In the genomic region with DNA sequence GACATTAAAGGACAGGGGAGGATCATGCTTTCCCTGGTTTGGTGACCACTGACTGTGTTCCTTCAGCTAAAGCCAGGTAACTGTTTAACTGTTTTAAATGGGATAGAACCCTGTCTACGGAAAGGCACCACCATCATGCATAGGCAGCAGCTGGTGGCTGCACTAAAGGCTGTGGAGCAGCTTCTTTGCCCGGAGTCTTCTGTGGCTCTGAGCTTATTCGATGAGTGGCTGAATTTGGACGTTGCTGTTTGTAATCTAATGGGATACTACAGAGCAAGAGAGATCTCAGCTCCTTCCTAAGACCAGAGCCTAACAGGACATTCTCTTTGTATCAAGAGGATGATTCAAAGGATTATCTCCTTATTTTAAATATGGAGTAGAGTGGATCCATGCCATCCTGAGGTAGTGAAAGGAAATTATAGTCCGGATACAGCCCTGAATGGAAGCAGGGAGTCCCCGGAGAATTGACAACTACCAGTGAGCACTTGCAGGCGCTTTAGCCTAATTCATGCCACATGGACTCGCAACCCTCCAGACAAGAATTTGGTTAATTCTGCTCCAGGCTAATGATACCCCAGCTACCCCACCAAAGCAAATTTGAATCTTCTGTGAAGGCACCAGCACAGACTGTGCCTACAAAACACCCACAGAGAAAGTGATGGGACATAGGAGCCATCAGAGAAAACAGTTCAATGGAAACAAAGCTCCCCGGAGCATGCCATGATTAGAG, we compare ENCODE assay signal across 22 mouse cellular contexts. TPM values are rescaled to one million over a fixed set of nuclear protein-coding genes. Genes with fewer than 3 reads are reported as not detected.
DNase-seq lines count a peak whose midpoint lies in the region; ATAC-seq and TF ChIP-seq lines count a peak whose summit lies in the region.
"Had no signal": no experiment of that assay in that cellular context is flagged by ENCODE, and none has a peak within 500 bp of the region (broad histone marks: within the 10 kb centered on the region; RNA-seq: fewer than 3 reads in every experiment).

No protein-coding gene starts in this region.

- H3K9me3 ChIP-seq in embryonic facial prominence, embryonic 10.5 days = 0 out of 2 replicates have a peak, but pooled peaks cover 2% of the 10 kb centered on the region
- H3K9me3 ChIP-seq in limb, embryonic 10.5 days (replicated peaks) = 0 out of 2 replicates have a peak, but pooled peaks cover 3% of the 10 kb centered on the region
- H3K9me3 ChIP-seq in hindbrain, embryonic 12.5 days (replicated peaks) = no peaks in the 10 kb centered on the region
- H3K9me3 ChIP-seq: forebrain, embryonic 13.5 days; kidney, embryonic 15.5 days; limb, embryonic 15.5 days; liver, embryonic 15.5 days had no signal

- no peak for ATAC-seq in hindbrain, embryonic 12.5 days (ENCODE audit: low FRiP score)
- ATAC-seq: forebrain, embryonic 13.5 days; intestine, postnatal 0 days; lung, postnatal 0 days; midbrain, embryonic 16.5 days had no signal

- no peaks in the 10 kb centered on the region for H3K27me3 ChIP-seq in embryonic facial prominence, embryonic 10.5 days (replicated peaks; ENCODE audit: low read depth, poor library complexity, severe bottlenecking)
- H3K27me3 ChIP-seq in limb, embryonic 10.5 days (ENCODE audit: low read depth, poor library complexity, severe bottlenecking) = no peaks in the 10 kb centered on the region
- no peaks in the 10 kb centered on the region for H3K27me3 ChIP-seq in hindbrain, embryonic 12.5 days
- H3K27me3 ChIP-seq: forebrain, embryonic 13.5 days; kidney, embryonic 15.5 days; limb, embryonic 15.5 days; liver, embryonic 15.5 days had no signal

- peaks cover 17% of the 10 kb centered on the region for H3K4me1 ChIP-seq in embryonic facial prominence, embryonic 10.5 days
- peaks cover 32% of the 10 kb centered on the region for H3K4me1 ChIP-seq in limb, embryonic 10.5 days
- peaks cover 4% of the 10 kb centered on the region; the same call in 1 of the 2 replicates for H3K4me1 ChIP-seq in hindbrain, embryonic 12.5 days
- H3K4me1 ChIP-seq: kidney, embryonic 15.5 days; liver, embryonic 15.5 days had no signal

- no peak overlapping the region for H3K4me3 ChIP-seq in layer of hippocampus, adult 2 months
- no peak overlapping the region for H3K4me3 ChIP-seq in embryonic facial prominence, embryonic 10.5 days
- H3K4me3 ChIP-seq in limb, embryonic 10.5 days = no peak overlapping the region
- H3K4me3 ChIP-seq in hindbrain, embryonic 12.5 days = no peak overlapping the region
- H3K4me3 ChIP-seq: forebrain, embryonic 13.5 days; kidney, embryonic 15.5 days; limb, embryonic 15.5 days; liver, embryonic 15.5 days had no signal

- no peak for TF ChIP-seq CTCF in layer of hippocampus, adult 2 months (conservative IDR thresholded peaks at IDR 0.05)

- DNase-seq in layer of hippocampus, adult 2 months (ENCODE audit: low spot score in 2 of 2) = no peak
- DNase-seq in layer of hippocampus, adult 11-12 months (ENCODE audit: low spot score) = no peak
- DNase-seq in embryo, embryonic 11 days = peak; percentile 59
- peak; percentile 69 for DNase-seq in embryonic facial prominence, embryonic 10.5 days (ENCODE audit: low spot score)
- DNase-seq in limb, embryonic 10.5 days (ENCODE audit: low spot score) = peak; percentile 69
- DNase-seq in yolk sac, embryonic 10.5 days (ENCODE audit: low spot score) = no peak
- DNase-seq: adrenal gland, adult 8-10 months; gastrocnemius, postnatal 25 days; heart, postnatal 10 days; kidney, postnatal 4 days; retina, postnatal 1 day had no signal

- no peak overlapping the region for H3K4me2 ChIP-seq in hindbrain, embryonic 12.5 days (replicated peaks)
- H3K4me2 ChIP-seq: forebrain, embryonic 13.5 days; heart, embryonic 11.5 days; hindbrain, embryonic 14.5 days; kidney, embryonic 15.5 days; limb, embryonic 15.5 days; liver, embryonic 15.5 days had no signal

- peak overlapping the region; percentile 33 for H3K27ac ChIP-seq in layer of hippocampus, adult 2 months
- peak overlapping the region; percentile 65 for H3K27ac ChIP-seq in embryonic facial prominence, embryonic 10.5 days (replicated peaks)
- H3K27ac ChIP-seq in limb, embryonic 10.5 days = peak overlapping the region; percentile 90
- no peak overlapping the region for H3K27ac ChIP-seq in hindbrain, embryonic 12.5 days
- H3K27ac ChIP-seq: forebrain, embryonic 13.5 days; hindbrain, embryonic 14.5 days; kidney, embryonic 15.5 days; limb, embryonic 15.5 days; liver, embryonic 15.5 days; stomach, postnatal 0 days had no signal

- no peaks in the 10 kb centered on the region for H3K36me3 ChIP-seq in embryonic facial prominence, embryonic 10.5 days (replicated peaks)
- H3K36me3 ChIP-seq in limb, embryonic 10.5 days = peaks cover 5% of the 10 kb centered on the region; the same call in 1 of the 2 replicates
- H3K36me3 ChIP-seq in hindbrain, embryonic 12.5 days = no peaks in the 10 kb centered on the region
- H3K36me3 ChIP-seq: kidney, embryonic 15.5 days; limb, embryonic 15.5 days; liver, embryonic 15.5 days had no signal

- 51% methylated on average over 9 of the region's 9 CpGs for WGBS in embryonic facial prominence, embryonic 10.5 days
- 42% methylated on average over 9 of the region's 9 CpGs for WGBS in limb, embryonic 10.5 days
- 70% methylated on average over 9 of the region's 9 CpGs for WGBS in hindbrain, embryonic 12.5 days

- no peak overlapping the region for H3K9ac ChIP-seq in hindbrain, embryonic 12.5 days
- H3K9ac ChIP-seq: forebrain, embryonic 13.5 days; hindbrain, embryonic 14.5 days; kidney, embryonic 15.5 days; limb, embryonic 15.5 days; liver, embryonic 15.5 days had no signal

RNA-seq across cellular contexts. Expression of a gene that starts 42.3 kb away (rescaled TPM):
- total RNA-seq in layer of hippocampus, adult 2 months (2021) = 10 to 100 TPM; 67.3 to 70.3 TPM
- polyA plus RNA-seq in embryonic facial prominence, embryonic 10.5 days (2016; fragmentation: Nextera tagmentation; extraction: Ambion mirVana) = 1.1 and 1.9 TPM in 2 replicates
- polyA plus RNA-seq in limb, embryonic 10.5 days (2016; fragmentation: Nextera tagmentation; extraction: Ambion mirVana) = 2.3 and 3.4 TPM in 2 replicates
- polyA plus RNA-seq in hindbrain, embryonic 12.5 days (2016; fragmentation: Nextera tagmentation; extraction: Ambion mirVana) = 1.9 and 2.0 TPM in 2 replicates

Comparison
In these comparisons a context has a peak if more than half of its experiments do, and no peak if none do; other contexts are left out.
1. DNase-seq: peak in embryo, embryonic 11 days (single experiment), embryonic facial prominence, embryonic 10.5 days (single experiment) and limb, embryonic 10.5 days (single experiment); none in layer of hippocampus, adult 2 months (0 of 2), layer of hippocampus, adult 11-12 months (single experiment) and yolk sac, embryonic 10.5 days (single experiment).